Mouse (Mus musculus): ENCODE measurements around the gene Tmcc2. TPM values are rescaled to one million over a fixed set of nuclear protein-coding genes. Genes with fewer than 3 reads are reported as not detected.

Tmcc2 gene
- total RNA-seq, 2 experiments from 2014 or later: 212 to 244 TPM

DNA sequence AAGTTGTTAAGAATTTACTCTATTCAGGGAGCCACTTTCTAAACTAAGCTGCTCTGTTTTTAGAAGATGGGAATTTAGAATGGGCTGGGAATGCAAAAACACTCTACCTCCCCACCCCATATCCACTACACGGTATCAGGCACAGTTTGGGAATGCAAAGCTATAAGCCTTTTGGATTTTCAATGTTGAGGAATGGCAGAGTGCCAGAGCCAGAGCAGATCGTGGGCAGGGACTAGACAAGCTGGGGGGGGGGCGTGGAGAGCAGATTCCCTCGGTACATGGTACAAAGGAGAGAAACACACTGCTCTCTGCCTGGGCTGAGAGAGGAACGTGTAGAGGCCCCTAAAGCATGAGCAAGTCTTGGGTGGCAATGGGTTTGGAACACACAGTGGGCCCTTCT is 1.8 kb upstream of the Tmcc2 start:
- no peak for ATAC-seq (replicated peaks; ENCODE audit: low FRiP score, poor library complexity, severe bottlenecking)

GRCm38 (mm10) chr1:132391580-132392022 is 520 bp upstream of the Tmcc2 start:
- ATAC-seq (replicated peaks; ENCODE audit: low FRiP score, poor library complexity, severe bottlenecking): peak; percentile 56

GRCm38 (mm10) chr1:132389886-132390585 is 1.0 kb downstream of the Tmcc2 start:
- peak; percentile 80 for ATAC-seq (replicated peaks; ENCODE audit: low FRiP score, poor library complexity, severe bottlenecking)

DNA sequence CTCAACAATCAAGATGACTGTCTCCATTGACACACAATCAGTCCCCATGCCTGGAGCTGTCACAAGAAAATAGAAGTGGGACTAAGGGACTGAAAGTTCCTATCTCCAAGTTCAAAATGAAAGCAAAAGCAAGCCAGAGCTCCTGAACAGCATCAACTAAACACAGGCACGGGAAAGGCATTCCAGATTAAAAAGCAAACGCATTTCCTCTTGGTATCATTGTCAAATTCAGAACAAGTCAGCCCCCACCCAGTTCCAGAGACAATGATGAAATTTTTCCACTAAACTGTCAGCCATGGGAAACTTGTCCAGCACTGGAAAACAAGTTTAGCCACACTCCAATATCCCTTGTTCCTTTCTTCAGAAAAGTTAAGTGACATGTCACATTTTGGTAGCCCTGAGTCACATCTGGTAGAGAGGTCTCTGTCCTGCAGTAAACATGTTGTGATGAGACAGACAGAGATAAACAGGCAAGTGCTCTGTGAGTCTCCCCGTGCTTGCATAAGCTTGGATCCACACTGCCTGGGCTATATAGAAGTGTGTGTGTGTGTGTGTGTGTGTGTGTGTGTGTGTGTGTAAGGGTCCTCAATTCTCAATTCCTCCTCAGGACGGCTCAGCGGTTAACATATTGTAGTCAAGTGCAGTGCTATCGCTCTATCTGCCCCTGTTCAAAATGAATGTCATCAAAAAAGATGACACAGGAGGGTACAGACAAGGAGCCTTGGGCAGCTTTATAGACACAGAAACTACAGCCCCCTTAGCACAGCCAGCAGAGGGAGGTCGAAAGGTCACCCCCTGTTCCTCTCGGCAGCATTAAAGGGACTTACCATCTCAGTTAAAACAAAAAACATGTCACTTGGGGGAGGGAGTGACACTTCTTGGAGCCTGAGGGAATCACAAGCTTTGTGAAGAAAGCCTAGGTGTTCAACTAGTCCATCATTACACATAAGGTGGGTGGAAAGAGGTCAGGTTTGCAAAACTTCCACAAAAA is 2.0 kb downstream of the Tmcc2 start:
- ATAC-seq (replicated peaks; ENCODE audit: low FRiP score, poor library complexity, severe bottlenecking): peak; percentile 35

DNA sequence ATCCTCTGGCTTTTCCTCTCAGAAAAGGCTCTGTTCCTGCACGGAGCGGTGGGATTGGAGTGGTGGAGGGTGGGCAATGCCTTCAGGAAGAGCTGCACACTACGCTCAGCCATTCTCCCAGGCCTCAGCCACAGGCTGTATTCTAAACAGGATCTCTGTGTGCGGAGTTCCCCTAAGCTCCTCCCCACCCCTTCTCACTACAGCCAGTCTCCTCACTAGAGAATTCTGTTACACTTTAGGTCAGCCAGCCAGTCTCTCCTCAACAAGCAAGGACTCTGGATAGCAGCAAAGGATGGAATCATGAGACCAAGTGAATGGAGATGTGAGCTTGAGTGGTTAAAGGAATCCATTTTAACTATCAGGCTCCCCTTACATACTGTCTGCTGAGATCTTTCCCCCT is 3.1 kb downstream of the Tmcc2 start:
- peak; percentile 44 for ATAC-seq (replicated peaks; ENCODE audit: low FRiP score, poor library complexity, severe bottlenecking)

- ATAC-seq (replicated peaks; ENCODE audit: low FRiP score, poor library complexity, severe bottlenecking): no peak
These were observed 4.8 kb downstream of the Tmcc2 start for GRCm38 (mm10) chr1:132386266-132386665.

DNA sequence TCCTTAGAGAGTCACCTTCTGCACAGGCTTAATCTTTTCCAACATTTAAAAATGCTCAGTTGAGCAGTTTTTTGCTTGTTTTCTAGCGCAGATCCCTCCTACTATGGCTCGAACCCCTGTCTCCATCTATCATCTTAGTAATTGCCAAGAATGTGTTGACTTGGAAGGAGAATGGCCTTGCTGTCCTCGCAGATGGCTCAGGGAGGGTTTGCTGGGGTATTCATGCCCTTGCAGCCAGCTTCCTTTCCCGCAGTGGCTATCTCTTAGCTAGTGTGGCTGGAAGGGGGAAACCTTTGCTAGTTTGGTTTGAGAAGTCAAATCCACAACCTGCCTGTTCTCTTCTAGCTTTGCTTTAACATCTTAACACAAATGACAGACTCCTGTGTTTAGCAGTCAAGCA is 5.4 kb downstream of the Tmcc2 start:
- ATAC-seq (replicated peaks; ENCODE audit: low FRiP score, poor library complexity, severe bottlenecking): no peak

DNA sequence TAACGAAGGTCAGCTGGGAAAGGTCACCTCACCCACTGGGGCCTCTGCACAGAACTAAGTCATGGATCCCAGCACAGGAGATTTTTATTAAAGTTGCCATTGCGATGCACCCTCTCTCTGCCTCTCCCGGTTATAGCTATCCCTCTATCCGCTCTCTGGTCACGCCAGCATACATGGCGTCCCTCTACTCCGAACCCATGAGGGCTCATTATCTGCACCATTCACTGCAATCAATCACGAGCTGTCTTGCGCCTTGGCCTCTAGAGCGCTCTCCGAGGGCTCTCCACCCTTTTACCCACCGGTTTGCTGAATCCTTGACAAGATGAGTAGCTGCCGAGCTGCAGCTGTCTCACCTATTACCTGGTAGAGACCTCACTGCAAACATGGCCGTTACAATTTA is 5.8 kb downstream of the Tmcc2 start:
- ATAC-seq (replicated peaks; ENCODE audit: low FRiP score, poor library complexity, severe bottlenecking): no peak

GRCm38 (mm10) chr1:132384001-132384554 is 7.0 kb downstream of the Tmcc2 start:
- ATAC-seq (replicated peaks; ENCODE audit: low FRiP score, poor library complexity, severe bottlenecking): no peak

- peak; percentile 87 for ATAC-seq (replicated peaks; ENCODE audit: low FRiP score, poor library complexity, severe bottlenecking)
These were observed 9.2 kb downstream of the Tmcc2 start for GRCm38 (mm10) chr1:132381929-132382328.

GRCm38 (mm10) chr1:132380550-132381100 is 10.5 kb downstream of the Tmcc2 start:
- no peak for ATAC-seq (replicated peaks; ENCODE audit: low FRiP score, poor library complexity, severe bottlenecking)

- ATAC-seq (replicated peaks; ENCODE audit: low FRiP score, poor library complexity, severe bottlenecking): no peak
These were observed 13.3 kb downstream of the Tmcc2 start for GRCm38 (mm10) chr1:132377811-132378210.

GRCm38 (mm10) chr1:132377055-132377365 is 14.1 kb downstream of the Tmcc2 start:
- ATAC-seq (replicated peaks; ENCODE audit: low FRiP score, poor library complexity, severe bottlenecking): no peak

- ATAC-seq (replicated peaks; ENCODE audit: low FRiP score, poor library complexity, severe bottlenecking): no peak
These were observed 14.6 kb downstream of the Tmcc2 start for GRCm38 (mm10) chr1:132376211-132377054.

GRCm38 (mm10) chr1:132375256-132375655 is 15.8 kb downstream of the Tmcc2 start:
- ATAC-seq (replicated peaks; ENCODE audit: low FRiP score, poor library complexity, severe bottlenecking): 0 out of 2 replicates have a peak, but pooled peaks have one; percentile 15

- ATAC-seq (replicated peaks; ENCODE audit: low FRiP score, poor library complexity, severe bottlenecking): no peak
These were observed 16.2 kb downstream of the Tmcc2 start for GRCm38 (mm10) chr1:132374873-132375244.

GRCm38 (mm10) chr1:132374140-132374872 is 16.8 kb downstream of the Tmcc2 start:
- peak; percentile 77 for ATAC-seq (replicated peaks; ENCODE audit: low FRiP score, poor library complexity, severe bottlenecking)

DNA sequence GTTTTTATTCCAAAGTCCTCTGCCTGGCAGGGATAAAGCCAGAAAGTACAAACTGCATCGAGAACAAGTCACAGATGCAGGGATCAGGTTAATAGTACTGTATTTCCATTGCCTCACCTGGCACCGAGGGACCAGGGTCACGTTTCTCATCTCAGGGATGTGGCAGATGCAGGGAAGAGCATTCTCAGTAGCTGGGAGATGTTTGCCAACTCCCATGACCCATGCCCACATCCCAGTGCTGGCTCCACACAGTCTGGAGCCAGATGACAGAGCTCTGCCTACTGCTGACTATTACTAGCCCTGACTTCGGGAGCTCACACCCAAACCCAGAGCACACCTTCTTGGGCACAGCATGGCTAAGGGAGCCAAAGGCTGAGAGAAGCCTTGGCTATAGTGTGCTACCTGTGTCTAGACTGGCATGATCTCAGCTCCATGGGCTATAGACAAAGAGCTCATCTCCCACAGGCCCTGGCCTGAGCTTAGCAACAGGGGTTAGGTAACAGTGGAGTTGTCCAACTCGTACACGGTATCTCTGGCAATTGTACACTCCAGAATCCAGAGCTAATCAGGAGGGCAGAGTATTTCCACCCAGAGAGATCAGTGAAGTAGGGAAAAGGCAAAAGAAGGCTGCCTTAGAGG is 18.1 kb downstream of the Tmcc2 start:
- ATAC-seq (replicated peaks; ENCODE audit: low FRiP score, poor library complexity, severe bottlenecking): no peak
